Mouse (Mus musculus) cerebellum, adult 2 months (tissue): Measurements from ENCODE around the gene Dgcr2.

Source experiments
- CTCF ChIP-seq: fragments of 200-500 bp; IDR thresholded peaks from 2 replicates; pipeline ENCODE4 v1.5.1; 2011; ENCODE audit warnings: low read depth, mild to moderate bottlenecking, control low read depth, low read length, moderate library complexity, borderline replicate concordance; ENCODE audit not compliant: insufficient read depth
- POLR2A ChIP-seq: fragments of 200-500 bp; IDR thresholded peaks from 2 replicates; pipeline ENCODE4 v1.6.1; 2011; ENCODE audit warnings: low read length, control low read depth, borderline replicate concordance; ENCODE audit not compliant: insufficient read depth

GRCm38 (mm10) chr16:17798321-17799180 lies 99.8 kb downstream of the Dgcr2 start:
- TF ChIP-seq POLR2A: no peak
- TF ChIP-seq CTCF: no peak
